Mouse (Mus musculus) limb, embryonic 14.5 days (tissue): ENCODE measurements around the gene Serpina5. TPM values are rescaled to one million over a fixed set of nuclear protein-coding genes. Genes with fewer than 3 reads are reported as not detected.

Experiments
- ATAC-seq: fragments of 200-750 bp; cut with Nextera tagmentation; 2 replicates; pipeline ENCODE4 v1.8.0; 2017; ENCODE audit warnings: low read depth, moderate number of reproducible peaks, moderate TSS enrichment; ENCODE audit not compliant: low FRiP score
- DNase-seq: peaks from one replicate; pipeline ENCODE4 v3.0.0-alpha.2; 2015; ENCODE audit warnings: low spot score
- H3K27ac ChIP-seq: fragments of 300-500 bp; sonication (generic); replicated peaks from 2 replicates; pipeline ENCODE4 v1.5.1; 2014; ENCODE audit warnings: low read depth, mild to moderate bottlenecking, low read length, moderate library complexity, mixed read lengths
- H3K27me3 ChIP-seq: fragments of 300-500 bp; sonication (generic); 2 replicates; pipeline ENCODE4 v1.6.1; 2014; ENCODE audit warnings: low read length, mixed read lengths; ENCODE audit not compliant: control insufficient read depth, insufficient read depth
- H3K36me3 ChIP-seq: fragments of 300-500 bp; sonication (generic); 2 replicates; pipeline ENCODE4 v1.6.1; 2014; ENCODE audit warnings: mild to moderate bottlenecking, low read length, moderate library complexity, mixed read lengths; ENCODE audit not compliant: control insufficient read depth, insufficient read depth
- H3K4me1 ChIP-seq: fragments of 300-500 bp; sonication (generic); 2 replicates; pipeline ENCODE4 v1.6.1; 2014; ENCODE audit warnings: antibody characterized with exemption, low read length, mixed read lengths; ENCODE audit not compliant: control insufficient read depth, insufficient read depth
- H3K4me2 ChIP-seq: fragments of 300-500 bp; sonication (generic); replicated peaks from 2 replicates; pipeline ENCODE4 v1.6.1; 2014; ENCODE audit warnings: low read depth, mild to moderate bottlenecking, low read length, moderate library complexity; ENCODE audit not compliant: severe bottlenecking
- H3K4me3 ChIP-seq: fragments of 300-500 bp; sonication (generic); replicated peaks from 2 replicates; pipeline ENCODE4 v1.5.1; 2014; ENCODE audit warnings: low read length
- H3K9ac ChIP-seq: fragments of 300-500 bp; sonication (generic); 2 replicates; pipeline ENCODE4 v1.6.1; 2014; ENCODE audit warnings: mild to moderate bottlenecking, low read depth, low read length, moderate library complexity; ENCODE audit not compliant: severe bottlenecking
- H3K9me3 ChIP-seq: fragments of 300-500 bp; sonication (generic); 2 replicates; pipeline ENCODE4 v1.6.1; 2016; ENCODE audit warnings: low read length; ENCODE audit not compliant: control insufficient read depth
- POLR2A ChIP-seq: fragments of 200-500 bp; IDR thresholded peaks from 2 replicates; pipeline ENCODE4 v1.8.0; 2012; ENCODE audit warnings: inconsistent platforms, mild to moderate bottlenecking, moderate library complexity, borderline replicate concordance; ENCODE audit not compliant: insufficient read depth, insufficient read length; ENCODE audit errors: extremely low read depth
- WGBS: fragments of 180-500 bp; shearing (Covaris S2); extraction: QIAGEN DNeasy Blood & Tissue Kit; methylation state at CpG from one replicate; pipeline ENCODE4 v1.1.7; 2014; 5-methylcytosine and 5-hydroxymethylcytosine counted together
- polyA plus RNA-seq, 2 experiments: library from polyadenylated mRNA; depleted of rRNA in 1 of 2; stranded (reverse) in 1 of 2; unstranded in 1 of 2; fragments of >200 nt; fragmentation: Nextera tagmentation in 1 of 2; extraction: Ambion mirVana in 1 of 2; gene quantifications; 2 replicates each; pipeline versions ENCODE4 v1.2.1 to v1.2.3; 2012 to 2014

Serpina5 gene
- polyA plus RNA-seq, 2 experiments: not detected

DNA sequence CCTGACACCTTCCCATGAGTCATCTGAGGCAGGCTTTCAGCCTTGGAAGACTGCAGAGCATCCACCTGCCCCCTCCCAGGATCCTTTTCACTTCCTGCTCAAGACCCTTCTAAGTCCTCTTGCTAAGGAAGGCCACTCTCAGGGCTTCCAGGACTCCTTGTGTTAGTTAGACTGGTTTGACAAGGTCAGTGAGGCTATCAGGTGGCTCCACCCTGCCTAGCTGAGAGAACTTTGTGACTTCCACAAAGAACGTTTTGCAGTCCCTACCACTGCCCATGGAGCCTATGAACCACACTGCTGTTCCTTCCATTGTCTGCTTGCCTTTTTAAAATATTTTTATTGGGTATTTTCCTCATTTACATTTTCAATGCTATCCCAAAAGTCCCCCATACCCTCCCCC lies 29.2 kb upstream of the Serpina5 start:
- no peak for TF ChIP-seq POLR2A
- Histone ChIP-seq H3K4me2 (no peak overlapping the region), H3K27ac (no peak overlapping the region), H3K36me3 (no peaks in the 10 kb centered on the region), H3K9ac (no peak overlapping the region), H3K27me3 (no peaks in the 10 kb centered on the region), H3K9me3 (no peaks in the 10 kb centered on the region), H3K4me3 (no peak overlapping the region), H3K4me1 (no peaks in the 10 kb centered on the region)
- ATAC-seq (no peak), DNase-seq (no peak)
- WGBS: 45% methylated on average over 1 of the region's 1 CpGs

DNA sequence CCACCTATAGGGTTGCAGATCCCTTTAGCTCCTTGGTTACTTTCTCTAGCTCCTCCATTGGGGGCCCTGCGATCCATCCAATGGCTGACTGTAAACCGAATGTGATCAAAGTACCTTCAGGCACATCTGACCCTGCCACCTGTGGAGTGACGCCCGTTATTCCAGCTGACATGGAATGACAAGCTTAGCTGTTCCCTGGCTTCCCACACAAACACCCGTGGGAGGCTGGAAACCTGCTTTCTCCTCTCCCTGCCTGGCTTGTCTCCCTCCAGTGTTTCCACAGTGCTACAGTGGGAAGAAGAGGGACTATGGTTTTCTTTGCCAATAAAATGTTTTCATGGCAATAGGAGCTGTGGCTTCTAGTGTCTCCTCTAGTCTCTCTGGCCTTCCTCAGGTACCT lies 28.6 kb upstream of the Serpina5 start:
- no peak for ATAC-seq
- H3K4me1 ChIP-seq: no peaks in the 10 kb centered on the region
- H3K4me2 ChIP-seq: no peak overlapping the region
- no peak overlapping the region for H3K4me3 ChIP-seq
- H3K9me3 ChIP-seq: no peaks in the 10 kb centered on the region
- H3K27ac ChIP-seq: no peak overlapping the region
- no peak for TF ChIP-seq POLR2A
- 58% methylated on average over 5 of the region's 5 CpGs for WGBS
- no peaks in the 10 kb centered on the region for H3K27me3 ChIP-seq
- no peak for DNase-seq
- no peak overlapping the region for H3K9ac ChIP-seq
- no peaks in the 10 kb centered on the region for H3K36me3 ChIP-seq

DNA sequence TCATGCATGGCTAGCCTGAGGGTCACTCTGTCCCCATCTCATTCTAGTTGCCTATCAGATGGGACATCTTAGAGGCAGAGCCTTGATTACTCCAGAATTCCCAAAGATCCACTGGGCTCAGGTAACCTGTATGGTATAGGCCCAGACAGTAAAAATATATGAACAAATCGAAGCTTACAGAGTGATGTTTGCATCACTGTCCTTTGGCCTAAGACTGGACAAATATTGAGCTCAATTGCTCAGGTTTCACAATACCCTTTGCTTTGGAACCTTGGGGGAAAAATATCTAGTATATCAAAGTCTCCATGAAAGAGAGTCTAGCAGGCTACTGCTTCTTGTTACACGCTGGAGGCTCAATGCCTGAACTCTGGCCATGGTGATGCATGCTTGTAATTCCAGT lies 10.8 kb upstream of the Serpina5 start:
- 80% methylated on average over 2 of the region's 2 CpGs for WGBS
- DNase-seq: no peak
- no peak overlapping the region for H3K27ac ChIP-seq
- H3K4me3 ChIP-seq: no peak overlapping the region
- H3K9me3 ChIP-seq: no peaks in the 10 kb centered on the region
- H3K9ac ChIP-seq: no peak overlapping the region
- H3K4me1 ChIP-seq: no peaks in the 10 kb centered on the region
- no peaks in the 10 kb centered on the region for H3K27me3 ChIP-seq
- no peaks in the 10 kb centered on the region for H3K36me3 ChIP-seq
- no peak for TF ChIP-seq POLR2A
- no peak for ATAC-seq
- no peak overlapping the region for H3K4me2 ChIP-seq

DNA sequence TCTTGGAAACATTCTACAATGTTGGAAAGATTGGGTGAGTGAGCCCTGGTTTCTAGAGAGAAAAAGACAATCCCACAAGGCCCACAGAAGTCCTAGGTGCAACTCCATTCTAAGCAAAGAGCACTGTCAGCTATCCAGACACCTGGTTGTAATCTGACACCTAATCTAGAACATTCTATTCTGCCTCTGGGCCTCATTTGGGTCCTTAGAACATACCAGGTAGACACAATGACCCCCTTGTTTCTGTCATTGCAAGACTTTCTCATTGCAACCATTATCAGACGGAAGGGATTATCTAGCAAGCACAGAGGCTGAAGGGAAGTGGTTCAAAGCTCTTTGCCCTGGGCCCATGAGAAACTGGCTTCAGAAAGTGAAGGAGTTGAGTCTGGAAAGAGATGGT lies 9.6 kb upstream of the Serpina5 start:
- DNase-seq (no peak), ATAC-seq (no peak)
- 88% methylated on average over 1 of the region's 1 CpGs for WGBS
- no peak overlapping the region for H3K27ac ChIP-seq
- no peak overlapping the region for H3K9ac ChIP-seq
- no peaks in the 10 kb centered on the region for H3K4me1 ChIP-seq
- no peaks in the 10 kb centered on the region for H3K9me3 ChIP-seq
- no peaks in the 10 kb centered on the region for H3K36me3 ChIP-seq
- no peaks in the 10 kb centered on the region for H3K27me3 ChIP-seq
- no peak overlapping the region for H3K4me2 ChIP-seq
- TF ChIP-seq POLR2A: no peak
- no peak overlapping the region for H3K4me3 ChIP-seq

DNA sequence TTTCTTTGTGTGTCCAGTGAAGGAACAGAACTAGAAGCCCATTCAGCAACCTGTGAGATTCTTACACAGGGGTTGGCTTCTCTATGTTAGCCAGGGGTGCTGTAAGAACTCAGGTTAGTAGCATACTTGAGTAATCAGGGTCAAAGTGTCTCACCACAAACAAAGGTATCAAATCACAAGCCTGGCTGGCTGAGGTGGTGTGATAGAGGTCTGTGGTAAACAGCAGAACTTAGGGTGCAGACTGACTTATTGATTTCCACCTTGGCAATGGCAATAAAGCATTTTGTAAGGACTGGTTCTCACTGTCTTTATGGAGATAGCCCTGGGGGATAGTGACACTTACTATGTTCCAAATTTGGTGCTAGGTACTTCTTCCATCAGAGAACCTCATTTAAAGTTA lies 4.9 kb downstream of the Serpina5 start:
- Histone ChIP-seq H3K9ac (no peak overlapping the region), H3K36me3 (no peaks in the 10 kb centered on the region), H3K4me3 (no peak overlapping the region), H3K4me1 (no peaks in the 10 kb centered on the region), H3K9me3 (no peaks in the 10 kb centered on the region), H3K4me2 (no peak overlapping the region), H3K27me3 (no peaks in the 10 kb centered on the region), H3K27ac (no peak overlapping the region)
- DNase-seq (no peak), ATAC-seq (no peak)
- TF ChIP-seq POLR2A: no peak

- H3K27ac ChIP-seq: no peak overlapping the region
- H3K4me3 ChIP-seq: no peak overlapping the region
- no peak for TF ChIP-seq POLR2A
- no peaks in the 10 kb centered on the region for H3K36me3 ChIP-seq
- no peaks in the 10 kb centered on the region for H3K9me3 ChIP-seq
- H3K4me1 ChIP-seq: no peaks in the 10 kb centered on the region
- H3K27me3 ChIP-seq: no peaks in the 10 kb centered on the region
- DNase-seq (no peak), ATAC-seq (no peak)
- no peak overlapping the region for H3K4me2 ChIP-seq
- no peak overlapping the region for H3K9ac ChIP-seq
Observed at GRCm38 (mm10) chr12:104106919-104107318, 6.0 kb downstream of the Serpina5 start.
